Mouse (Mus musculus) MN1 (cell line): ENCODE data around the gene Cabp2.
"Not testable (repeated sequence)": the region's sequence is repeated elsewhere in the genome, so short reads cannot be mapped to it uniquely, and the experiment has no call there.

ENCODE experiments used
- DNase-seq: peaks from one replicate; pipeline ENCODE4 v3.0.0-alpha.2; 2016; ENCODE audit warnings: low spot score

Cabp2 gene

DNA sequence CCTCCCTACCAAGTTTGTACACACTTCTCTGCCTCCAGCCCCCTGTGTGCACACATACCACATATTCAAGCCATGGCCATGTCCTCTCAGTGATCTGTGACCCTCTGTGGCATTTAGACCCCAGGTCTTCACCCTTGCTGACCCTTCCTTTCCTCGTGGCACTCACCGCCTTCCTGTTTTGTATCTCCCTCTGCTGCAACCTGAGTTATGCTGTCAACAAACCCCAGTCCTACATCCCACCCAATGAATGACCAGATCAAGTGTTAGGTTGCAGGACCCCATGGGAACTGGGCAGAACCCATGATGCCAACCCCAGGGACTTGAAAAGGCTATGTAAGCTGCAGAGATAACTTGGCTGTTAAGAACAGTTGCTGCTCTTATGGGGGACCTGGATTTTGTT lies 20.7 kb downstream of the Cabp2 start:
- DNase-seq, result no peak

DNA sequence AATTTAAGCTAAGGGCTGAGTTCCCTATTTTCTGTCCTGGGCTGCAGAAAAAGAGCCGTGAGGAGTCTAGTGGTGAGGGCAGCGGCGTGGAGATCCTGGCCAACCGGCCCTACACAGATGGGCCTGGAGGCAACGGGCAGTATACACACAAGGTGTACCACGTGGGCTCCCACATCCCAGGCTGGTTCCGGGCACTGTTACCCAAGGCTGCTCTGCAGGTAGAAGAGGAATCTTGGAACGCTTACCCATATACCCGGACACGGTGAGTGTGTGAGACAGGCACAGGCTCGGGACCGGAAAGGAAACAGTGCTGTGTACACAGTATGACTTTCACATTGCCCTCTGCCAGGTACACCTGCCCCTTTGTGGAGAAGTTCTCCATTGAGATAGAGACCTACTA lies 21.2 kb downstream of the Cabp2 start:
- no peak for DNase-seq

DNA sequence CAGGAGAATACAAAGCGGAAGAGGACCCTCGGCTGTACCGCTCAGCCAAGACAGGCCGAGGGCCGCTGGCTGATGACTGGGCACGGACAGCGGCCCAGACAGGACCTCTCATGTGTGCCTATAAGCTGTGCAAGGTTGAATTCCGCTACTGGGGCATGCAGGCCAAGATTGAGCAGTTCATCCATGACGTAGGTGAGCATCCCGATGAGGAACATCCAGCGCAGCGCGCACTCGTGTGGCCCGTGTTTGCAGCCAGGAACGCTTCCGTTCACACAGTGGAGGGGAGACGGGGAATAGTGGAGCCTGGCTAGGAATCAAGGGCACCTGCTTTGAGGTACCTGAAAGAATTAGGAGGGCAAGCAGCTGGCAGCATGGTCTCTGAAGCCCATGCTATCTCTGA lies 21.9 kb downstream of the Cabp2 start:
- no peak for DNase-seq

DNA sequence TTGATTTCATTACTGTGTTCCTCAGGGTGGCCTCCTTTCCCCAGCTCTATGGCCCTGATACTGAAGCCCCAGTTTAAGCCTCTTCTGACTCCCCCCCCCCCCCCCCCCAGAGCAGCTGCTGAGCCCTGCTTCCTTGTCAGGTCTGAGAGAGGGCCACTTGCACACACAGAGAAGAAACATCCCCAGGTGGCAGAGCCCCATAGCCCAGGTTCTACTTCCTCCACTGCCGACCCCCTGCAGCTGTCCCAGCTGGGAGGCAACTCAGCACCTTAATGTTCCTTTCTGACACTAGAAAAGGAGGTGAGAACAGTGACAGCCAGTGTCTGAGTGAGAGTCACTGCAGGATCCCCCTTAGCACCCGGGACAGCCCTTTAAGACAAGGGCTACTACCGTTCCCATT lies 22.4 kb downstream of the Cabp2 start:
- DNase-seq, result no peak

DNA sequence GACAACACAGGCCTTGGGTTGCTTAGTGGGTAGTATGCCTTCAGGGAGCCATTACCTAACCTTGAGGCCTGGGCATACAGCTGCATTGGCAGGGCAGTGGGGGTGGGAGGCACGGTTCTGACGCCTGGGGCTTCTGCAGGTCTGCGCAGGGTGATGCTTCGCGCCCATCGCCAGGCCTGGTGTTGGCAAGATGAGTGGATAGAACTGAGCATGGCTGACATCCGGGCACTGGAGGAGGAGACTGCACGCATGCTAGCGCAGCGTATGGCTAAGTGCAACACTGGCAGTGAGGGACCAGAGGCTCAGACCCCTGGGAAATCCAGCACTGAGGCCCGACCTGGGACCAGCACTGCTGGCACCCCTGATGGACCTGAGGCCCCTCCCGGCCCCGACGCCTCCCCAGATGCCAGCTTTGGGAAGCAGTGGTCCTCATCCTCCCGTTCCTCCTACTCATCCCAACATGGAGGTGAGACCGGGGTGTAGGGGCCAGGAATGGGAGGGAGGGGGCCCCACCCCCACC lies 23.4 kb downstream of the Cabp2 start:
- no peak for DNase-seq

DNA sequence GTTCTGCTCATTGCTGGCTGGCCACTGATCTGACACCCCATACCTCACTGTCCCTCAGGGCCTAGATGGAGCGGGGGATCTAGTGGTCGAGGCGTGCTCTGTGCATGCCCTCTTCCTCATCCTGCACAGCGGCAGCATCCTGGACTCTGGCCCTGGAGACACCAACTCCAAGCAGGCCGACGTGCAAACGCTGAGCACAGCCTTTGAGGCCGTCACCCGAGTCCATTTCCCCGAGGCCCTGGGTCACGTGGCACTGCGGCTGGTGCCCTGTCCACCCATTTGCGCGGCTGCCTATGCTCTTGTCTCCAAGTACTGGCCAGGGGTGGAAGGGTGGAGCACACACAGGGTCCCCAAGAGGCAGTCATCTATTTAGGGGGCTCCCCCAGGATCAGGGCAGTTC lies 25.3 kb downstream of the Cabp2 start:
- DNase-seq, result no peak

DNA sequence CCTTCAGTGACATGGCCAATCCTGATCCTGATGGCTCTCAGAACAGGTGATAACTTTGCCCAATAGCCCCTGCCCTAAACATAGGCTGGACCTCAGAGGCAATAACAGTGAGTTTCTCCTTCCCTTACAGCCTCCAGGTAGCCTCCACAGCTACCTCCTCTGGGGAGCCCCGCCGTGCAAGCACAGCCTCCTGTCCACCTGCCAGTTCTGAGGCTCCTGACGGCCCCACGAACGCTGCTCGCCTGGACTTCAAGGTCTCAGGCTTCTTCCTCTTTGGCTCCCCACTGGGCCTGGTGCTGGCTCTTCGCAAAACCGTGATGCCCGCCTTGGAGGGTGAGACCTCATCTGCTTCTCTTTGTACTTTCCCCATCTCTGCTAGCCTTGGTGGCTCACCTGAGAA lies 27.2 kb downstream of the Cabp2 start:
- DNase-seq, result no peak

DNA sequence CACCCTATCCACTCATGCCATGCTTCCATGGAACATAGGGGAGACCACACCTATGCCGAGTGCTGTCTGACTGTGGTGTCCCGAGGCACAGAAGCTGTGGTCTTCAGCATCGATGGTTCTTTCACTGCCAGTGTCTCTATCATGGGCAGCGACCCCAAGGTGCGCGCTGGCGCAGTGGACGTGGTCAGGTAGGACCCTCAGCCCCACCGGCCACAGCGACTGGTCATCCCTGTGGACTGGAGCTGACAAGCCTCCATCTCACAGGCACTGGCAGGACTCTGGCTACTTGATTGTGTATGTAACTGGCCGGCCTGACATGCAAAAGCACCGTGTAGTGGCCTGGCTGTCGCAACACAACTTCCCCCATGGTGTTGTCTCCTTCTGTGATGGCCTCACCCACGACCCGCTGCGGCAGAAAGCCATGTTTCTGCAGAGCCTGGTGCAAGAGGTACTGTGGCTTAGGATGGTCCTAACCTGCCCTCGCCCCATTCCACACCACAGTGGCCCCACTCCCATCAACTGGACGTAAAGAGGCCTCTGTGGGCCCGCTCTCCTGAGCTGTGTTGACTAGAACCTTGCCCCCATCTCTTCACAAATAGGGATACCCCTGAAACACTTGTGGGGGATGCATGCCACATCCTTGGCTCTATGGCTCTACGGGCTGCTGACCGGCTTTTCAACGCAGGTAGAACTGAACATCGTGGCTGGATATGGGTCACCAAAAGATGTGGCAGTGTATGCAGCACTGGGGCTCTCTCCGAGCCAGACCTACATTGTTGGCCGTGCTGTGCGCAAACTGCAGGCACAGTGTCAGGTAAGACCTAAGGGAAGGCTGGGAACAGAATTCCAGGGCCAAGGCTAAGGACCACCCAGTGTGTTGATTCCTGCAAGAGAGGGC lies 30.9 kb downstream of the Cabp2 start:
- no peak for DNase-seq

DNA sequence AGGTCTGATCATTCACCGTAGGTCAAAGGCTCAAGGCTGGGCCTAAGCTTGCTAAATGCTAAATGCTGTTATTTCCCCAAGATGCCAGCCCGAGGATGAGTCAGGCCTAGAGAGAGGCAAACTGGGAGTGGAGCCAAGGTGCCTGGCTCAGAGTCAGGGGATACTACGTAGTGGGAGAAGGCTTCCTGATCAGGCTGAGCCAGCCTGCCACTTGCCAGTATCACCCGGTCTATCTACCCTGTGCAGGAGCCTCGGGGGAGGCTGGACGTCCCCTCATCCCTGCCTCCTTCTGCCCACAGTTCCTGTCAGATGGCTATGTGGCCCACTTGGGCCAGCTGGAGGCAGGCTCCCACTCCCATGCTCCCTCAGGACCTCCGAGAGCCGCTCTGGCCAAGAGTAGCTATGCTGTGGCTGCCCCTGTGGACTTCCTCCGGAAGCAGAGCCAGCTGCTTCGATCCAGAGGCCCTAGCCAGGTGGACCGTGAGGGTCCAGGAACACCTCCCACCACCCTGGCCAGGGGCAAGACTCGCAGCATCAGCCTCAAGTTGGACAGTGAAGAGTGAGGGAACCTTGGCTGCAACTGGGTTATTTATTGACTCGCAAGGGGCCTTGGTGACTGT lies 31.9 kb downstream of the Cabp2 start:
- DNase-seq, result peak; percentile 92

DNA sequence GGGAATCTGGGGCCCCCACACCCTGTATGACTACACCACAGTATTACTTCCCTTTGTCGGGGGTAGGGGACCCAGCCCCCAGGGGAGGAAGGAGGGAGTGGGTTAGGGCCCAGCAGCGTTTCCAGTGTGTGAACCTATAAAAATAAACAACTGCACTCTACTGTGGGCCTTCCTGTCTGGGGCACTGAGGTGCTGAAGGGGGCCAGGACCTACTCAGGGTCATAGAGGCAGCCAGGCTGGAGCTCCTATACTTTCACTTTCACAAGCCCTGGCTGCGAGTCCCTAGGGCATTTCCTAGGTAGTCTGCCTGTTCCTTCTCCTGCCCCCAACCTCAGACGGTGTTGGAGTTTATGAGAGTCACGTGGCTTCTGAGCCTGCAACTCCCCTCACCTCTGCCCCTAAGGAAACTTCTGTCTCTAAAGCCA lies 32.4 kb downstream of the Cabp2 start:
- peak; percentile 57 for DNase-seq

DNA sequence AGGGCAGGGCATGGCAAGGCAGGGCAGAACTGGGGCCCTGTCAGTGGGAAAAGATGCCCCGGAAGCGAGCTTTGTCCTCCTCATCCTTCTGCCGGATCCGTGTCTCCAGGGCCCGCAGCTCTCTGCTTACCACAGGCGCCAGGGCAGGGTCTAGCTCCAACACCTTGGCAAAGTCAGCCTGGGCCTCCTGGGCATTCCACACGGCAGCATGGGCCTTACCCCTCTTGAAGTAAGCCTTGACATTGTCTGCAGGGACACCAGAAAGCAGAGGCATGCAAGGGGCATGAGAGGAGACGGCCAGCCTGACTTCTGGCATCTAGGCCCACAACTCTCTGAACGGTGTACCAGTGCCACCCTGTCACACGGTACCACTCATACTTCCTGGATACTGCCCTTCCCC lies 33.2 kb downstream of the Cabp2 start:
- DNase-seq, result no peak

DNA sequence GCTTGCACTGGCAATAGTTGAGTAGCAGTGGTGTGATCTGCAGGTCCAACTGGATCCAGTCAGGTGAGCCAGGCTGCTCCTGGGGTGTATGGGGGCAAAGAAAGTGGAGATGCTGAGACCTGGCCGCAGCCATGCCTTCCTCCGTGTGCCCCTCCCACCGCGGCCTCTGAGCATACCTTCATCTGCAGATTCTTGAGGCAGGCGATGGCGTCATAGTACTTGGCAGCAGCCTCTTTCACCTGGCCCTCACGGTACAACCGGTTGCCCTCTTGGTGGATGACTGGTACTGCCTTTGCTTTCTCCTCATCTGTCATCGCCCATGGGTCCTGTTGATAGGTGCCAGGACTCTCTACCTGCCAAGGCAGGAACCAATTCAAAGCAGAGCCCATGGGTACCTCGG lies 33.8 kb downstream of the Cabp2 start:
- no peak for DNase-seq

DNA sequence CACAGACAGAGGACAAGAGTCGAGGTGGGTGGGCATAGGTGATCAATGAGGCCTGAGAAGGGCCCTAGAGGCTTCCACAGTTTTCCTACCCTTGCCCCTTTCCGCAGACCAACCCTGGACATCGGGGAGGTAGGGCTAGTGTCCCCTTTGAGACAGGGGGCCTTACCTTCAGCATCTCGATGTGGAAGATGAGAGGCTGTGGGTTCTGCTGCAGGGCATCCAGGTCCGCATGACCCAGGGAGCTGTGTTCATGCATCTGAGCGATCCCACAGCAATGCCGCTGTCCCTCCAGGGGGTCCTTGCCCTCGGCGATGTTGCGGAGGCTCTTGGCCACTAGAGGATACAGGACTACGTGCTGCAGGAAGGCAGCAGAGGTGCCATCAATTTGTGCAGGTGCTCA lies 34.4 kb downstream of the Cabp2 start:
- DNase-seq, result no peak

DNA sequence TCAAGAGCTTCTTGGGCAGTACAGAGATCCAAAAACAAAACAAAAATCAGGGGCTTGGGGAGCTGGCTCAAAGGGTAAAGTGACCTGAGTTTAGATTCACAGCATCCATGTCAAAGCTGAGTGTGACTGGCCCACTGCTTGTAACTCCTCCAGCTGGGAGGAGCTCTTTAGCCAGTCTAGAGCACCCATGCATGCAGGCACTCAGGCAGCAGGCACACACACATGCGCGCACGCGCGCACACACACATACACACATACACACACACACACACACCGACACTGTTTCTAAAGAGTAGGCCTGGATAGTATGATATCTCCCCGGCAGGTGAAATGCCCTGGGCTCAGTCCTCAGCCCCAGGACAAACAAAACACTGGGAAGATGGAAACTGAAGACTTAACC lies 35.6 kb downstream of the Cabp2 start:
- no peak for DNase-seq

DNA sequence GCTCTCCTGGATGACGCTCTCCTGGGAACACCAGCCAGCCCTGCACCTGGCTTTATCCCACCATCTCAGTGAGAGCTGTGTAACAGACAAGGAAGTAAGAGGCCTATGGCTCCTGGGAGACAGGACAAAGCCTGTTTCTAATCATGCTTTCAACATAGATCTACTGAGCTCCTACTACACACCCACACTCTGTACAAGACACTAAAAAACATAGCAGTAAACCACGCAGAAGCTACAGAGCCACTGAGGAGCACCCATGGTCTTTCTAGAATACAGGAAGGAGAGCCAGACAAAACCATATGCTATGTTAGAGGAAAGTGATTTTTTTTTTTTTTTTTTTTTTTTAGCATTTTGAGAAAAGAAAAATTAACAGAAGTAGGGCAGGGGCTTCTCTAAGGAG lies 37.0 kb downstream of the Cabp2 start:
- no peak for DNase-seq

DNA sequence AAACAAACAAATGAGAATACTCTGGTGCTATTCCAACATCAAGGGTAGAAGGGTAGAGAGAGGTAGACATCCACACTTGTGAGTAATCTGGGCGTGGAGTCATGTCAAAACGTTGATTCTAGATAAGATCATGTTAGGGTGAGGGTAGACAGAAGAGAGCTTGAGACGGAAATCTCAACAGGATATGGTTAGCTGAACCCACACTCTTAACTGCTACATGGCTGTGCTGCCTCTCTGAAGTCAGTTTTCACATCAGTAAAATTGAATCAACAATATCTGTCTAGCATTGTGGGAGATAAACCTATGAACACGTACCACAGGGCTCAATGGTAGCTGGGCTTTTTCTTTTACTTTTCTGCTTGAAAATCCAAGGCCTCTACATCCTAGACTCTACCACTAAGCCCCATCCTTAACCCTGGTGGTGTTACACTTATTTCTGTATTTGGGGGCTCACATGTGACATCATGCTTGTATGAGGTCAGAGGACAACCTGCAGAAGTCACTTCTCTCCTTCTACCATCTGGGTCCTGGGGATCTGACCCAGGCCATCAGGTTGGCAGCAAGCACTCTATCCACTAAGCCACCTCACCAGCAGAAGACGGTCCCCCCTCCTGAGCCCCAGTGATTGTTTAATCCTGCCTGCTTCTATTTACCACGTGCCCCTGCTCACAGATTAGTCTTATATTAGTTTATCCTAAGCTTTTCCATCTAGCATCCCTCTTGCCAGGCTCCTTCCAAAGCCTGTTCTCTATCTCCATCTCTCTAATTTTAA lies 38.5 kb downstream of the Cabp2 start:
- no peak for DNase-seq

DNA sequence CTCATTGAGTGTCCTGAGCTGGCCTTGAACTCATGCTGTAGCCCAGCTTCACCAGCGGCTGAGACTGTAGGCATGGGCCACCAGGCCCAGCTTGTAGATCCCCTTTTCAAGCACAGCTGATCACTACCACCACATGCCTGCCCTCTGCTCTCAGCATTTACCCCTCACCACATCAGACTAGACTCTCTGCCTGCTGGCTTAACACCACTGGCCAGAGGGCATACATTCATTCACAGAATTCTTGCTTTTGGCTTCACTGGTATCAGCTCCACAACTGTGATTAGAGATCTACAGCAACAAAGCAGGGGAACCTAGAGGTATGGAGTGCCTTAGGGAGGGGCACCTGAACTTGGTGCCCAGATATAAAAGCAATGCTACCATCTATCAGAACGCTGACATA lies 39.1 kb downstream of the Cabp2 start:
- no peak for DNase-seq

DNA sequence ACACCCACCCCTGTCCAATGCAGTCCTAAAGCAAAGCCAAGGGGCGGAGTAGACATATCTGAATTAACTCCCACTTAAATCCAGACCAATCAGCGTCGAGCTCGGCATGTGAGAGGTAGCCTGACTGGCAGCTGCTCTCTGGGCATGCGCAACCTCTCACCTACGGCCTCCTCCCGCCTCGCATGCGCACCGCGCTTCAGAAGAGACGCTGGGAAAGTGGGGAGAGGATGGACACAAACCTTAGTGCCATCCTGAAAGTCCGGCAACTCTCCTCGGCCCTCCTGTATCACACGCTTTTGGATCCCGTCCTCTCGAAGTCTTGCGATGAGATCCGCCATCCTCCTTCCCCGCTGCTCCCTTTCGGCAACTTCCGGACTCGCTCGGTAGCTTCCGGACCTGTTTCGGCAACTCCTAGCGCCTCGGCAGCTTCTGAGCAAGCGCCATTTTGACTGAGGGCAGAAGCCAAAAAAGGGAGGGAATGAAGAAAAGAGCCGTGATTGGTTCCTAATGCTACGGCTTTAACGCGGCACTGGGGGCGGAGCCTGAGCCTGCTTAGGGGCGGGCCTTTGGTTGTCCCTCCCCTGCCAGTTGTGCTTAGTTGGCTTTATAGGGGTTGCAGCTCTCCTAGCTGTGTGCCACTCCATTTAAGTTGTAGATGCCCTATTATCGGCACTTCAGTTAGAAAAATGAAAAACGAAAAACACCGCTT lies 39.9 kb downstream of the Cabp2 start:
- peak; percentile 92 for DNase-seq

DNA sequence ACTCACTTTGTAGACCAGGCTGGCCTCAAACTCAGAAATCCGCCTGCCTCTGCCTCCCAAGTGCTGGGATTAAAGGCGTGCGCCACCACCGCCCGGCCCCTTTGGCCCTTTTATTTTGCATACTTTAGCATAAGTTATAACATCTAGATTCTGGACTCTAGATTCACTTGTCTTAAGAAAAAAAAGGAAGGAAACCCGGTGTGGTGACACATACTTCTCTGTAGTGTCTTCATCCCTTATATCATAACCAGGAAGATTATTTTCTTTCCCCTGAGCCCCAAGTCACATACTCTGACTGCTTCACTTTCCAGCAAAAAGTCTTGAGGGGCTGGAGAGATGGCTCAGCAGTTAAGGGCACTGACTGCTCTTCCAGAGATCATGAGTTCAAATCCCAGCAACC lies 40.5 kb downstream of the Cabp2 start:
- not testable (repeated sequence) for DNase-seq

DNA sequence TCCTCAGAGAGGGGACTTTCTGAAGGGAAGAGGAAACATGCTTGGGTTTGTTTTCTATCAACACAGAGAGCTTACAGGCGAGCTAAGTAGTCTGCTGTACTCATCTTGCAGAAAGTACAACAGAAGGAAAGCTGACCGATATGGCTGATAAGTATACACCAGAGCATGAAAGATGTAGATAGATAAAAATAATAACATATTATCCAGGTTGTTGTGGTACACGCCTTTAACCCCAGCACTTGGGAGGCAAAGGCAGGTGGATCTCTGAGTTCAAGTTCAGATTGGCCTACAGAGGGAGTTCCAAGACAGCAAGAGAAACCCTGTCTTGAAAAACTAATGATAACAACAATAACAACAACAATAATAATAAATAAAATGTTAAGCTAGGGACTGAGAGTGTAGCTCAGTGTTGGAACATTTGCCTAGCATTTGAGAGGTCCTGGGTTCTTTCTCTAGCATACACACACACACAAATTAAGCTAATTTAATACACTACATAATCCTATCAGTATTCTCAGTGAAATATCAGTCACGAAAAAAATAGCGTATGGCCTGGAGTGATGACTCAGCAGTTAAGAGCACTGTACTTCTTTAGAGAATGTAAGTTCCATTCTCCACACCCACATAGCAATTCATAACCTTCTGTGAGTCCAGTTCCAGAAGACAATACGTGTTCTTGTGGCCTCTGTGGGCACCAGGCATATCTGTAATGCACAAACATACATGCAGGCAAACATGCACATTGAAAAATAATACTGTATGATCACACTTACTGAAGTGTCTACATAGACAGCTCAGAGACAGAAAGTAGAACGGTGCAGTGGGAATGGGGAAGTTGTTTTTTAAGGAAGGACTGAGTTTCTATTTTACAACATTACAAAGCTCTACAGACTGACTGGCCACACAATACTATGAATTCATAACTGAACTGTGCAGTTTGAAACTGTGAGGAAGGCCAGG lies 41.3 kb downstream of the Cabp2 start:
- DNase-seq, result no peak

DNA sequence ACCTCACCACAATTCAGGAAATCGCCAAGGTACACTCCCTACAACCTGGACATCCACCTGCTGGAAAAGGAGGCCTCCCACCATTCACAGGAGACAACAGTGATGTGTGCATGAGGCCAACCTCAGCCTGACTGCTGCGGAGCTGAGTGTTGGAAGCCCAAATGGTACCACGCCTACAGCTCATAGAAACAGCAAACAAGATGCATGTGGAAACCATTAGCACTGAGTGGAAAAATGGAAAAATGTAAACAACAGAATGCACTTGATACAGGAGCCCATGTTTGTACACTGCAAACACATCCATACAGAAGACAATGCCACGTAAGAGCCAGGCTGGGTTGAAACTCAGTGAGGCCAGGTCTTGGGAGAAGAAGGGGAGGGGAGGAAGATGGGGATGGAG lies 43.1 kb downstream of the Cabp2 start:
- DNase-seq, result no peak
